ENCODE assay signal across 11 mouse cellular contexts in the genomic region with DNA sequence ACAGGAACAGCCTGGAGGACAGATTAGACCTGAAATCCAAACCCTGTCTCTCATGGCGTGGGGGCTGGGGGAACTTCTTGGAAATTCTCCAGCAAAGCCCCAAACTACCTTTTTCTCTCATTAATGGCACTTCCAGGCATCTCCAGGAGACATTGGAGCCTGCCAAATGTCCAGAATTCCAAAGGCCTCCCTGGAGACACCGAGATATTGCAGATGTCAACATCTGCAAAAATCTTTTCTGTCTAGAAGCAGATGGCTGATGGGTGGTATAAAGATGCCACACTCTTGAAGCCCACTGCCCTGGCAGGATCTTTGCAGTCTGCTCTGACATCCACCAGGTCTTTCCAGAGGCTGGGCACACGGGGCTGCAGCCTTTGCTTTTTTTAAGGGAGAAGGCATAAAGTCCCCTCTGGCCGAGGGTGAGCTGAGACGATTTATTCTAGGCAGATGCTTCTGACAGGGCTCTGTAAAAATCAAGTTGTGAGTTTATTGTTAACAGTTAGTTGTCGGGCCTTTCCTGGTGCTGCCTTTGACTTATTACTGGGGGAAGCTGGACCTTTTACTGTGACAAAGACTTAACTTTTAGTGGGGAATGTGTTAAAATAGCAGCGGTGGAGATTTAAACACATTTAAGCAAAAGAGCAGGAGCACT. TPM values are rescaled to one million over a fixed set of nuclear protein-coding genes. Genes with fewer than 3 reads are reported as not detected.
DNase-seq lines count a peak whose midpoint lies in the region; ATAC-seq and TF ChIP-seq lines count a peak whose summit lies in the region.
"Had no signal": no experiment of that assay in that cellular context is flagged by ENCODE, and none has a peak within 500 bp of the region (broad histone marks: within the 10 kb centered on the region; RNA-seq: fewer than 3 reads in every experiment).

No protein-coding gene starts in this region.

- H3K9me3 ChIP-seq in intestine, embryonic 14.5 days (ENCODE audit: control insufficient read depth, low read length): no peaks in the 10 kb centered on the region
- H3K9me3 ChIP-seq in intestine, postnatal 0 days (ENCODE audit: control insufficient read depth): no peaks in the 10 kb centered on the region
- H3K9me3 ChIP-seq in embryonic facial prominence, embryonic 11.5 days (replicated peaks; ENCODE audit: control insufficient read depth, low read length): no peaks in the 10 kb centered on the region
- no peaks in the 10 kb centered on the region for H3K9me3 ChIP-seq in neural tube, embryonic 11.5 days (ENCODE audit: control insufficient read depth, low read length)
- H3K9me3 ChIP-seq: heart, embryonic 15.5 days had no signal

- ATAC-seq in intestine, embryonic 14.5 days (replicated peaks; ENCODE audit: low FRiP score, low TSS enrichment, low read depth): no peak
- ATAC-seq in intestine, postnatal 0 days: no peak
- no peak for ATAC-seq in embryonic facial prominence, embryonic 11.5 days (replicated peaks; ENCODE audit: insufficient number of reproducible peaks, low FRiP score, low TSS enrichment, low read depth)
- ATAC-seq in neural tube, embryonic 11.5 days (ENCODE audit: insufficient read depth, low FRiP score, low TSS enrichment): no peak
- no peak for ATAC-seq in cerebellum, adult (ENCODE audit: insufficient number of reproducible peaks, low FRiP score, low TSS enrichment)

- 19% methylated on average over 7 of the region's 7 CpGs for WGBS in intestine, embryonic 14.5 days
- 42% methylated on average over 7 of the region's 7 CpGs for WGBS in intestine, postnatal 0 days
- 12% methylated on average over 7 of the region's 7 CpGs for WGBS in embryonic facial prominence, embryonic 11.5 days
- 9% methylated on average over 7 of the region's 7 CpGs for WGBS in neural tube, embryonic 11.5 days

- intact Hi-C loops in heart, postnatal 25 days (cut with DNase I): loop anchor here (10.0 kb wide), 1 partner anchor 318 kb away; no protein-coding TSS in a partner anchor

- 0 out of 2 replicates have a peak overlapping the region, but pooled peaks have one; percentile 79 for H3K4me3 ChIP-seq in intestine, embryonic 14.5 days (ENCODE audit: low read depth, low read length)
- H3K4me3 ChIP-seq in intestine, postnatal 0 days (ENCODE audit: low read depth, low read length): no peak overlapping the region
- no peak overlapping the region for H3K4me3 ChIP-seq in embryonic facial prominence, embryonic 11.5 days (ENCODE audit: low read depth, low read length)
- H3K4me3 ChIP-seq in neural tube, embryonic 11.5 days (ENCODE audit: low read depth, low read length): no peak overlapping the region
- H3K4me3 ChIP-seq: heart, embryonic 15.5 days had no signal

- no peaks in the 10 kb centered on the region for H3K36me3 ChIP-seq in intestine, embryonic 14.5 days (ENCODE audit: control insufficient read depth, insufficient read depth, low read length)
- no peaks in the 10 kb centered on the region for H3K36me3 ChIP-seq in intestine, postnatal 0 days (ENCODE audit: control insufficient read depth, insufficient read depth)
- H3K36me3 ChIP-seq in embryonic facial prominence, embryonic 11.5 days (replicated peaks; ENCODE audit: control insufficient read depth, insufficient read depth, low read depth, low read length): no peaks in the 10 kb centered on the region
- no peaks in the 10 kb centered on the region for H3K36me3 ChIP-seq in neural tube, embryonic 11.5 days (ENCODE audit: control insufficient read depth, insufficient read depth, low read length)
- H3K36me3 ChIP-seq: heart, embryonic 15.5 days had no signal

- TF ChIP-seq CTCF in intestine, postnatal 0 days (IDR thresholded peaks at IDR 0.05; ENCODE audit: low read depth): no peak

- peaks cover 20% of the 10 kb centered on the region for H3K27me3 ChIP-seq in intestine, embryonic 14.5 days (replicated peaks; ENCODE audit: control insufficient read depth, insufficient read depth, low read length)
- H3K27me3 ChIP-seq in intestine, postnatal 0 days (replicated peaks; ENCODE audit: control insufficient read depth, insufficient read depth, low read length): peaks cover 56% of the 10 kb centered on the region
- 0 out of 2 replicates have a peak, but pooled peaks cover 2% of the 10 kb centered on the region for H3K27me3 ChIP-seq in embryonic facial prominence, embryonic 11.5 days (ENCODE audit: control insufficient read depth, insufficient read depth, low read length)
- H3K27me3 ChIP-seq in neural tube, embryonic 11.5 days (ENCODE audit: control insufficient read depth, insufficient read depth, low read length): no peaks in the 10 kb centered on the region

- H3K9ac ChIP-seq in intestine, embryonic 14.5 days (ENCODE audit: low read length): no peak overlapping the region
- no peak overlapping the region for H3K9ac ChIP-seq in intestine, postnatal 0 days (ENCODE audit: low read depth, low read length)
- H3K9ac ChIP-seq in embryonic facial prominence, embryonic 11.5 days (replicated peaks; ENCODE audit: low read length): no peak overlapping the region
- no peak overlapping the region for H3K9ac ChIP-seq in neural tube, embryonic 11.5 days (ENCODE audit: low read length)
- H3K9ac ChIP-seq: heart, embryonic 15.5 days had no signal

- peak; percentile 64 for DNase-seq in intestine, embryonic 14.5 days (ENCODE audit: low spot score)
- DNase-seq in embryonic facial prominence, embryonic 11.5 days (ENCODE audit: low spot score): peak; percentile 60
- DNase-seq in heart, postnatal 25 days (ENCODE audit: low spot score): peak; percentile 1
- DNase-seq in neural tube, embryonic 11.5 days (ENCODE audit: low spot score): peak; percentile 65
- no peak for DNase-seq in layer of hippocampus, postnatal 14 days (ENCODE audit: low spot score in 2 of 2)
- no peak for DNase-seq in right cerebral cortex, postnatal 4 days
- DNase-seq: cerebellum, postnatal 36 days; lung, postnatal 10 days had no signal

- peaks cover 6% of the 10 kb centered on the region for H3K4me1 ChIP-seq in intestine, embryonic 14.5 days (replicated peaks; ENCODE audit: control insufficient read depth, insufficient read depth, low read length)
- no peaks in the 10 kb centered on the region for H3K4me1 ChIP-seq in intestine, postnatal 0 days (replicated peaks; ENCODE audit: control insufficient read depth, insufficient read depth, low read length)
- no peaks in the 10 kb centered on the region; the same call in 1 of the 2 replicates for H3K4me1 ChIP-seq in embryonic facial prominence, embryonic 11.5 days (ENCODE audit: control insufficient read depth, insufficient read depth, low read length)
- peaks cover 27% of the 10 kb centered on the region for H3K4me1 ChIP-seq in neural tube, embryonic 11.5 days (ENCODE audit: control insufficient read depth, insufficient read depth, low read length)

- peak overlapping the region; percentile 47 for H3K27ac ChIP-seq in intestine, embryonic 14.5 days (ENCODE audit: low read depth)
- H3K27ac ChIP-seq in intestine, postnatal 0 days (ENCODE audit: low read depth, low read length): no peak overlapping the region
- H3K27ac ChIP-seq in embryonic facial prominence, embryonic 11.5 days (replicated peaks; ENCODE audit: low read depth, low read length): no peak overlapping the region
- H3K27ac ChIP-seq in neural tube, embryonic 11.5 days (ENCODE audit: low read depth, low read length): peak overlapping the region; percentile 78
- H3K27ac ChIP-seq: heart, embryonic 15.5 days had no signal

- H3K4me2 ChIP-seq in intestine, embryonic 14.5 days (ENCODE audit: low read length): peak overlapping the region; percentile 60
- no peak overlapping the region for H3K4me2 ChIP-seq in intestine, postnatal 0 days (replicated peaks; ENCODE audit: low read depth)
- H3K4me2 ChIP-seq in embryonic facial prominence, embryonic 11.5 days (ENCODE audit: low read depth, low read length): no peak overlapping the region
- peak overlapping the region; percentile 18 for H3K4me2 ChIP-seq in neural tube, embryonic 11.5 days (ENCODE audit: low read depth)

RNA-seq across cellular contexts. Expression of gene Gas1, which starts 4.7 kb away (rescaled TPM):
- 116 and 120 TPM in 2 replicates for polyA plus RNA-seq in intestine, embryonic 14.5 days (2014; fragmentation: Nextera tagmentation; extraction: Ambion mirVana)
- polyA plus RNA-seq in intestine, postnatal 0 days (2015; fragmentation: Nextera tagmentation; extraction: Ambion mirVana): 41.5 and 44.4 TPM in 2 replicates
- polyA plus RNA-seq in embryonic facial prominence, embryonic 11.5 days (2014; fragmentation: Nextera tagmentation; extraction: Ambion mirVana): 151 and 157 TPM in 2 replicates
- total RNA-seq in heart, postnatal 25 days (2021): 10 to 100 TPM; 31.5 to 32.9 TPM
- polyA plus RNA-seq in neural tube, embryonic 11.5 days (2014; fragmentation: Nextera tagmentation; extraction: Ambion mirVana): 168 and 192 TPM in 2 replicates
- total RNA-seq in layer of hippocampus, postnatal 14 days (2021): 10 to 100 TPM; 11.5 to 11.8 TPM

Comparison
In these comparisons a context has a peak if more than half of its experiments do, and no peak if none do; other contexts are left out.
1. H3K27ac ChIP-seq: peak in intestine, embryonic 14.5 days (single experiment) and neural tube, embryonic 11.5 days (single experiment); none in intestine, postnatal 0 days (single experiment) and embryonic facial prominence, embryonic 11.5 days (single experiment).
2. H3K4me2 ChIP-seq: peak in intestine, embryonic 14.5 days (single experiment) and neural tube, embryonic 11.5 days (single experiment); none in intestine, postnatal 0 days (single experiment) and embryonic facial prominence, embryonic 11.5 days (single experiment).
3. DNase-seq: peak in intestine, embryonic 14.5 days (single experiment), embryonic facial prominence, embryonic 11.5 days (single experiment), heart, postnatal 25 days (single experiment) and neural tube, embryonic 11.5 days (single experiment); none in layer of hippocampus, postnatal 14 days (0 of 2) and right cerebral cortex, postnatal 4 days (single experiment).